Mouse (Mus musculus) midbrain, embryonic 13.5 days (tissue): ENCODE measurements around the gene Camk2b. TPM values are rescaled to one million over a fixed set of nuclear protein-coding genes. Genes with fewer than 3 reads are reported as not detected.

ENCODE experiments used
- ATAC-seq: fragments of 200-750 bp; cut with Nextera tagmentation; 2 replicates; pipeline ENCODE4 v1.8.0; 2017; ENCODE audit warnings: mild to moderate bottlenecking, moderate TSS enrichment, moderate library complexity
- H3K27ac ChIP-seq: fragments of 300-500 bp; sonication (generic); 2 replicates; pipeline ENCODE4 v1.5.1; 2015; ENCODE audit warnings: inconsistent platforms, mild to moderate bottlenecking, moderate library complexity
- H3K27me3 ChIP-seq: fragments of 300-500 bp; sonication (generic); 2 replicates; pipeline ENCODE4 v1.6.1; 2015; ENCODE audit warnings: mild to moderate bottlenecking, inconsistent platforms
- H3K36me3 ChIP-seq: fragments of 300-500 bp; sonication (generic); 2 replicates; pipeline ENCODE4 v1.6.1; 2015; ENCODE audit warnings: mild to moderate bottlenecking, inconsistent platforms
- H3K4me1 ChIP-seq: fragments of 300-500 bp; sonication (generic); replicated peaks from 2 replicates; pipeline ENCODE4 v1.6.1; 2015; ENCODE audit warnings: inconsistent platforms
- H3K4me2 ChIP-seq: fragments of 300-500 bp; sonication (generic); replicated peaks from 2 replicates; pipeline ENCODE4 v1.6.1; 2015; ENCODE audit warnings: moderate library complexity, mild to moderate bottlenecking, inconsistent platforms
- H3K4me3 ChIP-seq: fragments of 300-500 bp; sonication (generic); replicated peaks from 2 replicates; pipeline ENCODE4 v1.5.1; 2015; ENCODE audit warnings: mild to moderate bottlenecking, inconsistent platforms
- H3K9ac ChIP-seq: fragments of 300-500 bp; sonication (generic); replicated peaks from 2 replicates; pipeline ENCODE4 v1.6.1; 2015; ENCODE audit warnings: mild to moderate bottlenecking, inconsistent platforms
- H3K9me3 ChIP-seq: fragments of 300-500 bp; sonication (generic); 2 replicates; pipeline ENCODE4 v1.6.1; 2016; ENCODE audit warnings: mild to moderate bottlenecking, inconsistent platforms
- WGBS: fragments of 180-500 bp; shearing (Covaris S2); methylation state at CpG from one replicate; pipeline ENCODE4 v1.1.7; 2015; 5-methylcytosine and 5-hydroxymethylcytosine counted together
- polyA plus RNA-seq: library from polyadenylated mRNA; unstranded; fragments of >200 nt; fragmentation: Nextera tagmentation; extraction: Ambion mirVana; gene quantifications from 2 replicates; pipeline ENCODE4 v1.2.1, GENCODE M21; 2015

Gene Camk2b
- polyA plus RNA-seq, 1 experiment from 2014 or later, result 45.6 TPM

DNA sequence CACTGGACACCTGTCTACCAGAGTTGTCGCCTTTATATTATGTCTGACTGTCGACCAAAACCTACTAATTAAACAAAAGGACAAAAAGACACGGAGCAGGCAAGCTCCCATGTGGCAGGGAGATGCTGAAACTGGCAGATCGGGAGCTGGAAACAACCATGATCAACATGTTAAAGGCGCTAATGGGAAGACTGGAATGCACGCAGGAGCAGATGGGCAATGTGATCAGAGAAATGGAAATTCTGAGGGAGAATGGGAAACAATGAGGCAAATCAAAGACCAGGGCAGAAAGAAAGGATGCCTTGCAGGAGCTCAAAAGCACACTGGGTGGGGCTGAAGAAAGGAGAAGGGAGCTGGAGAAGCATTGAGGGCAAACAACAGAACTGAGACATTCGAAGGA, 27.2 kb downstream of the Camk2b start:
- Histone ChIP-seq H3K27ac (no peak overlapping the region), H3K4me3 (no peak overlapping the region), H3K9ac (0 out of 2 replicates have a peak overlapping the region, but pooled peaks have one; percentile 39), H3K4me2 (no peak overlapping the region), H3K4me1 (peaks cover 2% of the 10 kb centered on the region; the same call in 1 of the 2 replicates), H3K9me3 (no peaks in the 10 kb centered on the region), H3K36me3 (no peaks in the 10 kb centered on the region), H3K27me3 (no peaks in the 10 kb centered on the region)
- ATAC-seq, result no peak
- WGBS, result 37% methylated on average over 7 of the region's 7 CpGs

DNA sequence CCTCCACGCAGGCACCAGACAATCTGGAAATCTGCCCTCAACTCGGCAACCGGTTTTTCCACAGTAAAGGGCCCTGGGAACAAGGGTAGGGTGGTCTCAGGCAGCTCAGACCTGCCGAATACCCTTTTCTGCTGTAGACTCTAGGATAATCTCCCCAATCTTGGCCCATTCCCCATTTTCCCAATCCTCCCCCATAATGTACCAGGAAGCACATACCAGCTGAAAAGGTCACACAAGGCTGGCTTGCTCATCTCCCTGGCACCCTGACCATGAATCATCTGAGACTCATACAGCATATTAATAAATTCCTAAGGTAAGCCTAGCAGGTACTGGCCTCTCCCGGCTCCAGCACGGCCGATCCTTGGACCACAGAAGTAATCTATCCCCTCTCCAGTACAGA, 28.5 kb downstream of the Camk2b start:
- Histone ChIP-seq H3K9me3 (no peaks in the 10 kb centered on the region), H3K36me3 (no peaks in the 10 kb centered on the region), H3K4me2 (no peak overlapping the region), H3K9ac (no peak overlapping the region), H3K4me3 (no peak overlapping the region), H3K27me3 (no peaks in the 10 kb centered on the region), H3K27ac (no peak overlapping the region), H3K4me1 (peaks cover 2% of the 10 kb centered on the region; the same call in 1 of the 2 replicates)
- 94% methylated on average over 7 of the region's 7 CpGs for WGBS
- ATAC-seq, result no peak

DNA sequence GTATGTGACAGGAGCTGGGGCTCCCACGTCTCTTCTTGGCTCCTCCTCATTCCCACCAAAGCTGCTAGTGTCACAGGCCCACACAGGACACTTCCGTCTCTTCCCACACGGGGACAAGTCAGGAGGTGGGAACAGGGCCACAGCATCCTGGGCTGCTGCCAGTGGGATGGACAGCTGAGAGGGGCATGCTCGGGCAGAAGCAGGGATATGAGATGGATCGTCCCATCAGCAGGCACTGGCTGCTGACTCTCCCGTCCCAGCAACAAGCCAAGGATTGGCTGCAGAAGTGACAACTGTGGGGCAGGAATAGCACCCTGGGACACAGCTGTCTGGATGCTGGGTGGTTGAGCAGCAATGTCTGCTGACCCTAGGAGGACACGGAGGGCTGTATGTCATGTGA, 29.0 kb downstream of the Camk2b start:
- Histone ChIP-seq H3K36me3 (no peaks in the 10 kb centered on the region), H3K4me3 (no peak overlapping the region), H3K27me3 (no peaks in the 10 kb centered on the region), H3K9ac (no peak overlapping the region), H3K27ac (no peak overlapping the region), H3K9me3 (no peaks in the 10 kb centered on the region), H3K4me1 (peaks cover 2% of the 10 kb centered on the region; the same call in 1 of the 2 replicates), H3K4me2 (no peak overlapping the region)
- ATAC-seq, result no peak
- WGBS, result 91% methylated on average over 7 of the region's 7 CpGs

DNA sequence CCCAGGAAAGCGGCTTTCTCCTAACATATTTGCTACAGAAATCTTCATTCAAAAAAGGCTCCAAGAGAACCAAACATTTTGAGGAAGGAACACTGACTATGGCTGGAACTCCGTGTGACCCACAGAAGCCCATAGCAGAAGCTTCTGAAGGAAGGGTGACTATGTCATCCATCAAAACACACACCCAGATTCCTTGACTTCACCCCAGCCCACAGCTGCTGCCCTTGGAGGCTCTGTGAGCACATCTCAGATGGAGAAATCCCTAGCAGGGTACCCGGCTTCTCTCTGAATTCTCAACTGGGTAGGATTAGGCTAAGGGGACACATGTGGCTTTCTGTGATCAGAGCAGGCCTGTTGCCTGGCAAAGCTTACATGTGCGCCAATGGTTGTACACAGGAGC, 29.7 kb downstream of the Camk2b start:
- no peak overlapping the region for H3K9ac ChIP-seq
- peaks cover 2% of the 10 kb centered on the region; the same call in 1 of the 2 replicates for H3K4me1 ChIP-seq
- H3K27ac ChIP-seq, result no peak overlapping the region
- H3K27me3 ChIP-seq, result no peaks in the 10 kb centered on the region
- no peaks in the 10 kb centered on the region for H3K36me3 ChIP-seq
- 88% methylated on average over 4 of the region's 4 CpGs for WGBS
- H3K4me2 ChIP-seq, result no peak overlapping the region
- H3K9me3 ChIP-seq, result no peaks in the 10 kb centered on the region
- ATAC-seq, result no peak
- no peak overlapping the region for H3K4me3 ChIP-seq

DNA sequence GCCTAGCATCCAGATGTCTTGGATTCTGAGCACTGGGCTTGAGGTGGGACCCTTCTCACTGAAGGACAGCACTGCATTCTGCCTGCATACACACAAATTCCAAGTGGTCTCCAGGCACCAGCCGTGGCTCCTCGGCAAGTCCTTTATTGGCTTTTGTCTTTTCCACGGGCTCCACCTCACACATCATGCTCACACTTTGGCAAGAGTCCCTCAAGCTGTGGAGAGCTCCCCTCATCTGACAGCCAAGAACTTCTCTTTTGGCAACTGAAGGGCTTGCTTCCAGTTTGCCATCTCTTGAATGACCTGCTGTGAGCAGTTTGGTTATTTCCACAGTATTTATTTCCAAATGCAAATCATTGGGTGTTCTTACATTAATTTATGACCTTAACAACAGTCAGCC, 30.6 kb downstream of the Camk2b start:
- WGBS, result 90% methylated on average over 3 of the region's 3 CpGs
- Histone ChIP-seq H3K4me3 (no peak overlapping the region), H3K4me1 (peaks cover 2% of the 10 kb centered on the region; the same call in 1 of the 2 replicates), H3K9ac (no peak overlapping the region), H3K4me2 (no peak overlapping the region), H3K27me3 (no peaks in the 10 kb centered on the region), H3K9me3 (no peaks in the 10 kb centered on the region), H3K36me3 (no peaks in the 10 kb centered on the region), H3K27ac (no peak overlapping the region)
- no peak for ATAC-seq

GRCm38 (mm10) chr11:6034740-6035139, 31.4 kb downstream of the Camk2b start:
- no peaks in the 10 kb centered on the region for H3K27me3 ChIP-seq
- WGBS, result 88% methylated on average over 2 of the region's 2 CpGs
- no peak overlapping the region for H3K4me3 ChIP-seq
- ATAC-seq, result no peak
- no peak overlapping the region for H3K4me2 ChIP-seq
- H3K9me3 ChIP-seq, result no peaks in the 10 kb centered on the region
- no peak overlapping the region for H3K27ac ChIP-seq
- H3K9ac ChIP-seq, result no peak overlapping the region
- H3K4me1 ChIP-seq, result peaks cover 2% of the 10 kb centered on the region; the same call in 1 of the 2 replicates
- H3K36me3 ChIP-seq, result no peaks in the 10 kb centered on the region

DNA sequence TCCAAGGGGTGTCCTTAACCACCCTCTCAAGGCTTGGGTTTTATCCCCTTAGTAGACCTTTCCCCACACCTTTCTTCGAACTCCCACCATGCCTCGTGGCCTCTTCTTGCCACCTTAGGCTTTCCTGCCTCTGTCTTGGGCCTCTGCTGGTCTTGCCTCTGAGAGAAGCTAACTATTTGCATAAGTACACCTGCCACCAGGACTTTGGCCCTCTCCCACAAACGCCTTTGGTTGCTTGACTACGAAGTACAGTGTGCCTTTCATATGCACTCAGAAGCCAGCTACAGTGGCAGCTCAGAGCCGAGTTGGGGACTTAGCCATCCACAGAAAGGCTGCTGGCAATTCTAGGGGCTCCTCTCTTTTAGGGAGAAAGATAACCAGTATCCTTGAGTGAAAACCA, 32.4 kb downstream of the Camk2b start:
- H3K27me3 ChIP-seq, result no peaks in the 10 kb centered on the region
- H3K36me3 ChIP-seq, result no peaks in the 10 kb centered on the region
- no peak for ATAC-seq
- peaks cover 2% of the 10 kb centered on the region; the same call in 1 of the 2 replicates for H3K4me1 ChIP-seq
- no peak overlapping the region for H3K4me3 ChIP-seq
- no peak overlapping the region for H3K27ac ChIP-seq
- no peak overlapping the region for H3K9ac ChIP-seq
- H3K9me3 ChIP-seq, result no peaks in the 10 kb centered on the region
- no peak overlapping the region for H3K4me2 ChIP-seq
- 81% methylated on average over 5 of the region's 5 CpGs for WGBS

GRCm38 (mm10) chr11:6033147-6033546, 33.0 kb downstream of the Camk2b start:
- ATAC-seq, result no peak
- H3K9ac ChIP-seq, result no peak overlapping the region
- WGBS, result 73% methylated on average over 3 of the region's 3 CpGs

DNA sequence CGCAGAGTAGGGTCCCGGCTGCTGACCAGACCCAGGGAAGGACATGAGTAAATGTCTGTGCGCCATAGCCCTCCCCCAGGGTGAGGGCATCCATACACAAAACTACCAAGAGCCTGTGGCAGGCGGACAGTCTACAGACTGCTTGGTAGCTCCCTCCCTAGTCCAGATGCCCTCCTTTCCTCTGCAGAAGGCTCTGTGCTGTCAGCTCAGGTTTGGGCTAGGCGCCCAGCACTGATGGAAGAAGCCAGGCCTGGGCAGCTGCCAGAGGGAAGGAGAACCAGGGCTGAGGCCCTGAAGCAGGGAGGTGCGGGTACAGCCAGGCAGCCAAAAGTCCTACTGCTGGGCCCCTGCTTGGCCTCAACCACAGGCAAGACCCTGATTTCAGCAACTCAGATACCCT, 35.5 kb downstream of the Camk2b start:
- 0 out of 2 replicates have a peak, but pooled peaks have one; percentile 12 for ATAC-seq
- Histone ChIP-seq H3K4me2 (no peak overlapping the region), H3K27ac (no peak overlapping the region), H3K9me3 (no peaks in the 10 kb centered on the region), H3K4me3 (no peak overlapping the region), H3K36me3 (no peaks in the 10 kb centered on the region), H3K4me1 (no peaks in the 10 kb centered on the region), H3K27me3 (no peaks in the 10 kb centered on the region), H3K9ac (no peak overlapping the region)
- WGBS, result 87% methylated on average over 6 of the region's 6 CpGs

More at GRCm38 (mm10) chr11:6033147-6033546, 33.0 kb downstream of the Camk2b start:
- Histone ChIP-seq H3K27ac (no peak overlapping the region), H3K27me3 (no peaks in the 10 kb centered on the region), H3K4me3 (no peak overlapping the region), H3K36me3 (no peaks in the 10 kb centered on the region), H3K4me1 (no peaks in the 10 kb centered on the region), H3K9me3 (no peaks in the 10 kb centered on the region), H3K4me2 (no peak overlapping the region)

GRCm38 (mm10) chr11:6029790-6030189, 36.4 kb downstream of the Camk2b start:
- H3K36me3 ChIP-seq, result no peaks in the 10 kb centered on the region
- H3K9ac ChIP-seq, result no peak overlapping the region
- H3K4me1 ChIP-seq, result peaks cover 6% of the 10 kb centered on the region; the same call in 1 of the 2 replicates
- no peaks in the 10 kb centered on the region for H3K27me3 ChIP-seq
- H3K4me3 ChIP-seq, result no peak overlapping the region
- H3K4me2 ChIP-seq, result no peak overlapping the region
- H3K9me3 ChIP-seq, result no peaks in the 10 kb centered on the region
- H3K27ac ChIP-seq, result no peak overlapping the region
- no peak for ATAC-seq
- WGBS, result 71% methylated on average over 3 of the region's 3 CpGs

DNA sequence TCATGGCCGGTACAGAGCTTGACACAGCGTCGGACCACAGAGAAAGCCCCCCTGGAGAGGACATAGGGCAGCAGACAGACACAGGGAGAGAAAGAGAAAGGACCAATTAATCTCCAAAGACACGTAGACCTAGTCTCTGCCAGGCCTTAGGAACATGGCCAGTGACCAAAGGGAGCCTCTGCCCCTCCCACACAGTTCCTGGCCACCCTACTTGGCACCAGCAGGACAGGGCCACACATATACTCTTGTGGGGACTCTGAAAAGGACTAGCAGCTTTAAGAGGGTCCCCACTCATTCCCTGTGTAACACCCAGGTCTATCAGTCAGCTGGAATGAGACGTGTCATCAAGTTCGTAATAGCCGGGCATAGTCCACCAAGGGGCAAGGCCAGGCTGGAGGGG, 37.3 kb downstream of the Camk2b start:
- Histone ChIP-seq H3K4me2 (no peak overlapping the region), H3K9ac (no peak overlapping the region), H3K4me3 (no peak overlapping the region), H3K36me3 (no peaks in the 10 kb centered on the region), H3K27ac (no peak overlapping the region), H3K9me3 (no peaks in the 10 kb centered on the region), H3K27me3 (no peaks in the 10 kb centered on the region), H3K4me1 (peaks cover 9% of the 10 kb centered on the region; the same call in 1 of the 2 replicates)
- ATAC-seq, result no peak
- 80% methylated on average over 7 of the region's 7 CpGs for WGBS

DNA sequence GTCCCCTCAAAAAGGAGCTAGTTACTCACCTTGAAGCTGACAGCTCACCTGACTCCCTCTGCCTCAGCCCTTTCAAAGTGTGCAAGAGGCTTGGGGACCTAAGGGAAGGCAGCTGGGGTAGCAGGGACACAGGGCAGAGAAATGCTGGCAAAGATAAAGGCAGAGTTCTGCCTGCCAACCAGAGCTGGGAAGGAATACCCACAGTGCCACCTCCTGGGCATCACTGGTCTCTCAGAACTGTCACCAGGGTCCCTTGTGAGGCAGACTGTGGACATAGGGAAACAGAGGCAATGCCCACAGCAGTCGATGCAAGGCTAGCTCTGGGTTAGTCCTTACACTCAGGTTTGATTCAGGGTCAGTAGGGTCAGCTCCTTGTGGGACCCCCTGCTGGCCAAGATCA, 39.8 kb downstream of the Camk2b start:
- whole genome bisulfite sequencing, result 88% methylated on average over 1 of the region's 1 CpGs
- no peaks in the 10 kb centered on the region for H3K27me3 ChIP-seq
- peaks cover 13% of the 10 kb centered on the region; the same call in 1 of the 2 replicates for H3K4me1 ChIP-seq
- H3K4me3 ChIP-seq, result no peak overlapping the region
- H3K9ac ChIP-seq, result no peak overlapping the region
- H3K4me2 ChIP-seq, result no peak overlapping the region
- H3K36me3 ChIP-seq, result no peaks in the 10 kb centered on the region
- H3K27ac ChIP-seq, result no peak overlapping the region
- H3K9me3 ChIP-seq, result no peaks in the 10 kb centered on the region
- ATAC-seq, result peak; percentile 38; the same call in 1 of the 2 replicates
